Mouse (Mus musculus) cerebellum, adult 2 months (tissue): ENCODE measurements at regions not wholly inside any gene's neighbourhood (a gene's known extent, or its start where the extent isn't known, plus 50 kb on each side); places are given as distances from the start of the nearest gene placed in this dataset.

Experiments used
- CTCF ChIP-seq: fragments of 200-500 bp; IDR thresholded peaks from 2 replicates; pipeline ENCODE4 v1.5.1; 2011; ENCODE audit warnings: low read depth, mild to moderate bottlenecking, control low read depth, low read length, moderate library complexity, borderline replicate concordance; ENCODE audit not compliant: insufficient read depth
- POLR2A ChIP-seq: fragments of 200-500 bp; IDR thresholded peaks from 2 replicates; pipeline ENCODE4 v1.6.1; 2011; ENCODE audit warnings: low read length, control low read depth, borderline replicate concordance; ENCODE audit not compliant: insufficient read depth

DNA sequence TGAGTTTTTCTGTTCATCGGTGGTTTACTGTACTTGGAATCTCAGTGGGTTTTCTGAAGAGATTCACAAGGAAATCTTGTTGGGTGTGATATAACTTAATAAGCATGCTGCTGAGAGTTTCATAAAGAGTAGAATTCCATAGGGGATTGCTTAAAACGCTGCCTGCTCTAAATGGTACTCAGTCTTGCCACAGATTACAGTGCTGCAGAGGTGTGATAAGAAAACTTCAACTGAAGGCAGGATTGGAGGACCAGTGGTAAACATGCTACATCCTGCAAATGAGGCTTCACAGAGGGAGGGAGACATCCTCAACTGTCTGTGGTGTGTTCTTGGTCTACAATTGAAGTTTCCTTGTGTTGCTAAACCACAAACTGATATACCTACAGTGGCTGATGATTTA lies 1592.6 kb upstream of the Tenm2 start:
- TF ChIP-seq CTCF, result no peak
- no peak for TF ChIP-seq POLR2A
